Mouse (Mus musculus) kidney, postnatal 14 days (tissue): ENCODE results near the gene Ppard.
"Not testable (repeated sequence)": the region's sequence is repeated elsewhere in the genome, so short reads cannot be mapped to it uniquely, and the experiment has no call there.

Source experiments
- DNase-seq: peaks from one replicate; pipeline ENCODE4 v3.0.0; 2022; ENCODE audit warnings: mixed read lengths

Gene Ppard

GRCm38 (mm10) chr17:28232475-28233060 lies at the start of gene Ppard:
Gene Ppard (plus strand): TSS chr17:28232700.
- peak; percentile 99 for DNase-seq

DNA sequence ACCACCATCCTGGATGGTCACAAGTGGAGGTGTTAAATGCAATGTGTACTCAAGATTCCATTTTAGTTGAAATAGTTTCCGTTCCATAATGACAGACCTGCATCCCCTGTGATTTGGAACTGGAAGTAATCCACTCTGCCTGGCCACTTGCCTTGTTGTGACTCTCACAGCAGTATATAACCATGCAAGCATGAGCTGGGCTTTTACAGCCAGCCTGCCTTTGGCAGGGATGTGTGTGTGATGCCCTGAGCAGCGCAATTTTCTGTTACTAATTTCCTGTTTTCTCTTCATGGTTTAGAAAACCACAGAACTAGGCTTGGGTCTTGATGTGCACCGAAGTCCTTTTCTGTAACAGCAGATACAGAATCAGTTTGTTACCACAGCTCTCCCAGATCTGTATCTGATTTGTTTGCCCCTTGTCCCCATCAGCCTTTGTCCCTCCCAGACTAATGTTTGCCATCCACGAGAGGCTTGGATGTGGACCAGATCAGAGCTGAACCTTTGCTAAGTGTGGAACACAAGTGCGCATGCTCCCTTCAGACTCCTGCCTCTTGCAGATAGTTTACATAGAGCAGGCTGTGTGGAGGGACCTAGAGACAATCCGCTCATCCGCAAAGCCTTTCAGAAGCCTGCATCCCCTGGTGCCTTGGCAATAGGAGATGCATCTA lies 47.4 kb upstream of the Ppard start:
- no peak for DNase-seq

DNA sequence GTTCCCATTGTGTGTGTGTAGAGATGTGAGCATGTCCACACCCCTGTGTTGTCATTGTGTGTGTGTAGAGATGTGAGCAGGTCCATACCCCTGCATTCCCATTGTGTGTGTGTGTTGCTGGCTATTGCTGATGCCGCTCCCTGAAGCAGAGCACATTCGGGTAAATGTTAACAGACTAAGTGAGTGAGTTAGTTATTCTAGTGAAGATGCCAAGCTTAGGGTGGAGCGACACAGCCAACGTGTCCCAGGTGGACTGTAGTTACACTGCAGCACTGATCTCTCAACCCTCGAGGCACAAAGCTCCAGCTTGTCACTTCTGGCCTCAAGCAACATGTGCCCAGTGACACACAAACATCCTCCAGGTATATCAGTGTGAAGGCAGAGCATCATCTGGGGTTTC lies 44.2 kb upstream of the Ppard start:
- DNase-seq: no peak

GRCm38 (mm10) chr17:28192754-28193153 lies 39.7 kb upstream of the Ppard start:
- no peak for DNase-seq

DNA sequence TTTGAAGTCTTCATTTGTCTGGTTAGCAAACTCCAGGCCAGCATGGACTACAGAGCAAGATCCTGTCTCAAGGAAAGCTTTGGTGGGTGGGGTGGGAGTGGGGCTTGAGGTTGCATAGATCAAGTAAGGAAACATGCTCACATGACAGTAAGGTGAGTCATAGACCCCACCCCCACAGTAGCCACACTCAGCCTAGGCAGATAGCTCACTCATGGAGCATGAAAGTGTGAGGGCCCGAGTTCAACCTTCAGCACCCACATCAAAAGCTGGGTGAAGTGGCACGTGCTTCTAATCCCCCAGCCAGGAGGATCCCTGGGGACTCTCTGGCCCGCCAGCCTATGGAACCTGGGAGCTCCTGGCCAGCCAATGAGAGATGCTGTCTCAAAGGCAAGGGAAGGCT lies 38.9 kb upstream of the Ppard start:
- no peak for DNase-seq

DNA sequence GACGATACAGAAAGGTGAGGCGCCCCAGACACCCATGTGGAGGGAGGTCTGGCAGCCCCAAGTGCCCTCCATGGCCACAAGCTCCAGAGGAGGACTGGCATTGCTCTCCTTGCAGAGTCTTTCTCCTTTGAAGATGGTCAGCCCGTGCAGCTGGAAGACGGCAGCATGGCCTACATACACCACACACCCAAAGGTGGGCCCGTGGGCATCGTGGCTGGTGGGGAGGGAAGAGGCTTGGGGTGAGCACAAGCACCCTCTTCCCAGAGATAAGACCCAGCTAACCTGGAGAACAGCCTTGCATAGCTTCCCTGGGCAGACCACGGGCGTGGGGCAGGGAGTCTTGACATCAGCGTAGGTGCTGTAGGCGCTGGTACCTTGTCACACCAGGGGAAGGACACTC lies 37.5 kb upstream of the Ppard start:
- no peak for DNase-seq

DNA sequence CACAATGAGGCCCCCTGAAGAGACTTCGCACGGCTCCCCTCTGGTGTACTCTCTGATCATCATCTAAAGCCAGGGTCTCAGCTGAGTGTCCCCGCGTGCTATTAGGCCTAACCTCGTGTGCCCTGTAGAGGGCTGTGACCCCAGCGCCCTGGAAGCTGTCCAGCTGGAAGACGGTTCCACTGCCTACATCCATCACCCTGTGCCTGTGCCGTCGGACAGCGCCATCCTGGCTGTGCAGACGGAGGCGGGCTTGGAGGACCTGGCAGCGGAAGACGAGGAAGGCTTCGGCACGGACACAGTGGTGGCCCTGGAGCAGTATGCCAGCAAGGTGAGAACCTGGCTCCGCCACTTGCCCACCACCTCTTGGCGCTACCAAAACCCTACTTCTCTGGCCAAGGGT lies 34.9 kb upstream of the Ppard start:
- peak; percentile 23 for DNase-seq

DNA sequence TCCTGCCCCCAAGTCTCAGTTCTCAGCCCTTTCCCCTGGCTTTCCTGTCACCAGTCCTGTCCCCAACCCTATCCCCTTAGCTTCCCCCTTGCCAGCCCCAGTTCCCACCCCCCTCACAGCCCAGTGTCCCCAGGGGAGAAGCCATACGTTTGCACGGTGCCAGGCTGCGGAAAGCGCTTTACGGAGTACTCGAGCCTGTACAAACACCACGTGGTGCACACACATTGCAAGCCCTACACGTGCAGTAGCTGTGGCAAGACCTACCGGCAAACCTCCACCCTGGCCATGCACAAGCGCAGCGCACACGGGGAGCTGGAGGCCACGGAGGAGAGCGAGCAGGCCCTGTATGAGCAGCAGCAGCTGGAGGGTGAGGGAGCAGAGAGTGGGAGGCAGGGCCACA lies 30.5 kb upstream of the Ppard start:
- DNase-seq: no peak

- DNase-seq: peak; percentile 49
Observed at GRCm38 (mm10) chr17:28204052-28204720, 28.3 kb upstream of the Ppard start.

GRCm38 (mm10) chr17:28205443-28205842 lies 27.1 kb upstream of the Ppard start:
- no peak for DNase-seq

DNA sequence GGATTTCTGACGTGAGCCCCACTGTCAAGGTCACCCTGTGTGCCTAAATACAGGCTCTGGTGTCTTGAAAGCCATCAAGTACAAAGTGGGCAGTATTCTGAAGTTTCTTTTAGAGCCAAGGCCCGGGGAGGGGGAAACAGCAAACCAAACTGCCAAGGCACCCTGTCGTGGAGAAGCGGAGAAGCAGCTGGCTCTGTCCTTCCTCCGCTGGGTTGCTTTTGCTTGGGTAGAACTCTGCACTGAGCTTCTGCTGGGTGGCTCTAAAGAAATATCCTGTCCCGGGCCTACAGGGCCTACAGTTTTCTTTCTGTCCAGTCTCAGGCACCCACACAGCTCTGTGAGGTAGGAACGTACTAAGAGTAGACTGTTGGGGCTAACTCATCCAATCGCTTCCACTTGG lies 25.4 kb upstream of the Ppard start:
- no peak for DNase-seq

DNA sequence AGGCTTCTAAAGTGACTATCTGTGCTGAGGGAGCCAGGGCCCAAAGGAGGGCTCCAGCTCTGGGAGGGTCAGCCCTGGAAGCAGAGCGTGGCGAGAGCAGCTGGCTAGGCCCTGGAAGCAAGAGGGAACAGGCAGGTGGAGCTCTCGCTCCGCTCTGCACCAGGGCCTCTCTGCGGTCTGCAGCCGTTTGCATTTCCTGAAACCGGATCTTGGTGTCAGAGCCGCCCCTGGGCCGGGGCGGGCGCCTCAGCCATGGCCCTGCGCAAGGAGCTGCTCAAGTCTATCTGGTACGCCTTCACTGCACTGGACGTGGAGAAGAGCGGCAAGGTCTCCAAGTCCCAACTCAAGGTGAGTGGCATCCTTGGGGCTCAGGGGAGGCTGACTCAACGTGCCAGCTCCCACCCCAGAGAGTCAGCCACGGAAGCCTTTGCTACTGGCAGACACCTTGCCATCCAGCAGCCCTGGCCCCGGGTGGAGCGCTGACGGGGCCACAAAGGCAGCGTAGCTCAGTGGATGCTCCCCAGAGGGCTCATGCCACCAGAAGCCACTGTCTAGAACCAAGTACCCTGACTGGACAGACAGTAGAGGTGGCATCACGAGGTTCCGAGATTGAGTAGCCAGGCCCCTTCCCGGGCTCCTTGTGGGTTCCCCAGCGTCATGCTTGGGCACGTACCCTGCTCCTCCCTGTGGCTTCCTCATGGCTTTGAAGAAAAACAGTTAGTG lies 24.7 kb upstream of the Ppard start, which contains the start of gene Def6:
Def6 (plus strand) TSS at position 188 of the 723 bp plus-strand sequence.
- DNase-seq: peak; percentile 89

DNA sequence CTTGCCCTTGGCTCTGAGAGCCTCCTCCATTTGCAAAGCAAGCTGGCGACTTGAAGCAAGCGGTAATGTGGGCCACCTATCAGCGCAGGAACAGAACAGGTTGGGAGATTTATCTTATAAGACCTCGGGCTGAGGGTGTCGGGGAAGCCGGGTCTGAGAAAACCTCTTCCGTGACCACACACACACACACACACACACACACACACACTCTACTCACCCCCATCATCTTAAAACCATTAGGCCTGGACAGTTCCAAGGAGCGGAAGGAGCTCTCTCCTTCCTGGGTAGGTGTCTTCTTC lies 24.2 kb upstream of the Ppard start:
- no peak for DNase-seq

- DNase-seq: no peak
Observed at GRCm38 (mm10) chr17:28209457-28210110, 22.9 kb upstream of the Ppard start.

GRCm38 (mm10) chr17:28211921-28212341 lies 20.6 kb upstream of the Ppard start:
- no peak for DNase-seq

GRCm38 (mm10) chr17:28212391-28212790 lies 20.1 kb upstream of the Ppard start:
- DNase-seq: no peak

- no peak for DNase-seq
Observed at GRCm38 (mm10) chr17:28213236-28213635, 19.3 kb upstream of the Ppard start.

DNA sequence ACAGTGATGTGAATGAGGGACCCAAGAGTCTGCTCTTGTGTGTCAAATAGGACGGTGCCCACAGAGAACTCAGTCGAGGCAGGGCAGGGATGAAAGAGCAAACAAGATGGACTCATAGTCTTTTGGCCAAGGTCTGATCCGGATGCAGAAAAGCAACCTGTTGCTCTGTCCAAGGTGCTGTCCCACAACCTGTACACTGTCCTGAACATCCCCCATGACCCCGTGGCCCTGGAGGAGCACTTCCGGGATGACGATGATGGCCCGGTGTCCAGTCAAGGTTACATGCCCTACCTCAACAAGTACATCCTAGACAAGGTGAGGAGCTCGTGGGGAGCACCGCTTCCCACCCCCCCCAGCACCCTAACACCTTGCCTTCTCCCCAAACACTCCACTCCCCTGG lies 15.7 kb upstream of the Ppard start:
- no peak for DNase-seq

DNA sequence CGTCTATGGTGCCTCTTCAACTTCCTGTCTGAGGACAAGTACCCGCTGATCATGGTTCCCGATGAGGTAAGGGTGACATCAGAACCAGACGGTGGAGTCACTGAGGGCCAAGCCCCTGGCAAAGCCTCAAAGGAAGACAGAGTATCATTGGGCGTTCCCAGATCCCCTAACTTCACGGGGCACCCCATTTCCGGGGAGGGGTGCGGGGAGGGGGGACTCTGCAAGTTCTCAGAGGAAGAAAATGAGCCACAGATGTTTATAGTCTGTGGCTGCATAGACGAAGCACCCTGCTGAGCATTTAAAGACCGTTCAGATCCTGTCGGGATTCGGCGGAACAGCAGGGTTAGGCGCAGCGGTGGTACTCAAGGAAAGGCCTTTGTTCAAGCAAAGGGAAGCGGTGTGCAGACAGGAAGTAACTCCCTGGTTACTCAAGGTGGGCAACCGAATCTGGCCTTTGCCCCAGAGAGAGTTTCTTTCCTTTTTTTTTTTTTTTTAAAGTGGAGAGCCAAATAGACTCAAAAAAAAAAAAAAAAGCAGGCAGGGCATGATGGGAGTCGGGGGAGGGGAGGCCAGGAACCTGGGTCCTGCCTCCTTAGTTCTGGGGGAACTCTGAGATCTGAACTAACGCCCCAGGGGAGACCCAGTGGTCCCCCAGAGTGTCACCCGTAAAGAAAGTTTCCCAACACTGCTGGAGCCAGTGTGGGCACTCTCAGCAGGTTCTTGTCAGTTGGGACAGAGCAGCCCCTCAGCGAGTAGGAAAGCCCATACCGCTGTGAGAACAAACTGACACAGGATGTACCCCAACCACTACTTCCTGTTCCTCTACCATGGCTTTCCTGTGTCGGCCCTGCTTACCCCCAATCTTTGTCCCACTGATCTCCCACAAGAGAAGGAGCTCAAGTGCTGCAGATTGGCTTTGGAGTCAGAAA lies 14.5 kb upstream of the Ppard start:
- no peak for DNase-seq

DNA sequence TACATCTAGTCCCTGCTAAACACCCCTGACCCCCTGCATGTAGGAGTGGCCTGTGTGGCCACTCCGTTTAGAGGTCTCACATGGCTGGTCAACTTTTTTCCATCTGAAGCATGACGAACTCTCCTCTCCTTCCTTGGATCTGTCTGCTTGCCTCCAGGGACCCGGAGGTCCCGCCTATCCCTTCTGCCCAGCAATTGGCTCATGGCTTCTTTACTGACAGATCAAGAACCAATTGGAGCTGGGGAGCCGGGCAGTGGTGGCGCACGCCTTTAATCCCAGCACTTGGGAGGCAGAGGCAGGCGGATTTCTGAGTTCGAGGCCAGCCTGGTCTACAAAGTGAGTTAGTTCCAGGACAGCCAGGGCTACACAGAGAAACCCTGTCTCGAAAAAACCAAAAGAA lies 10.0 kb upstream of the Ppard start:
- DNase-seq: not testable (repeated sequence)

GRCm38 (mm10) chr17:28223561-28224391 lies 8.7 kb upstream of the Ppard start:
- peak; percentile 96 for DNase-seq
